Mouse (Mus musculus) thymus, adult 2 months (tissue): ENCODE data around the gene Olfr713.

Experiments
- CTCF ChIP-seq: fragments of 200-500 bp; IDR thresholded peaks from 2 replicates; pipeline ENCODE4 v1.5.1; 2012; ENCODE audit warnings: mild to moderate bottlenecking, control low read depth, low read length, moderate library complexity, borderline replicate concordance; ENCODE audit not compliant: control insufficient read depth, poor library complexity, insufficient read depth; ENCODE audit errors: extremely low read depth
- POLR2A ChIP-seq: fragments of 200-500 bp; IDR thresholded peaks from 2 replicates; pipeline ENCODE4 v1.6.1; 2012; ENCODE audit warnings: mild to moderate bottlenecking, low read length, control low read depth, moderate library complexity; ENCODE audit not compliant: control insufficient read depth, poor library complexity, insufficient read depth; ENCODE audit errors: extremely low read depth

GRCm38 (mm10) chr7:107044407-107044806 lies 13.4 kb downstream of the Olfr713 start:
- no peak for TF ChIP-seq CTCF
- TF ChIP-seq POLR2A, result no peak
